Mouse (Mus musculus) intestine, embryonic 16.5 days (tissue): ENCODE data around the gene 1700061G19Rik. TPM values are rescaled to one million over a fixed set of nuclear protein-coding genes. Genes with fewer than 3 reads are reported as not detected.

ENCODE experiments used
- ATAC-seq: fragments of 200-750 bp; cut with Nextera tagmentation; 2 replicates; pipeline ENCODE4 v1.8.0; 2017; ENCODE audit warnings: moderate TSS enrichment, moderate library complexity
- H3K27ac ChIP-seq: fragments of 300-500 bp; sonication (generic); 2 replicates; pipeline ENCODE4 v1.5.1; 2014; ENCODE audit warnings: mild to moderate bottlenecking, low read length
- H3K27me3 ChIP-seq: fragments of 300-500 bp; sonication (generic); replicated peaks from 2 replicates; pipeline ENCODE4 v1.6.1; 2014; ENCODE audit warnings: low read length, control low read depth, mixed read lengths; ENCODE audit not compliant: control insufficient read depth, insufficient read depth
- H3K36me3 ChIP-seq: fragments of 300-500 bp; sonication (generic); 2 replicates; pipeline ENCODE4 v1.6.1; 2014; ENCODE audit warnings: low read length, control low read depth; ENCODE audit not compliant: control insufficient read depth, insufficient read depth
- H3K4me1 ChIP-seq: fragments of 300-500 bp; sonication (generic); 2 replicates; pipeline ENCODE4 v1.6.1; 2014; ENCODE audit warnings: low read length, control low read depth, mixed read lengths; ENCODE audit not compliant: control insufficient read depth, insufficient read depth
- H3K4me2 ChIP-seq: fragments of 300-500 bp; sonication (generic); 2 replicates; pipeline ENCODE4 v1.6.1; 2014; ENCODE audit warnings: low read depth, low read length, control low read depth
- H3K4me3 ChIP-seq: fragments of 300-500 bp; sonication (generic); 2 replicates; pipeline ENCODE4 v1.5.1; 2014; ENCODE audit warnings: mild to moderate bottlenecking, low read length
- H3K9ac ChIP-seq: fragments of 300-500 bp; sonication (generic); 2 replicates; pipeline ENCODE4 v1.6.1; 2014; ENCODE audit warnings: low read depth, low read length
- H3K9me3 ChIP-seq: fragments of 300-500 bp; sonication (generic); 2 replicates; pipeline ENCODE4 v1.6.1; 2016; ENCODE audit warnings: low read length, control low read depth; ENCODE audit not compliant: control insufficient read depth
- WGBS: fragments of 180-500 bp; shearing (Covaris S2); extraction: QIAGEN DNeasy Blood & Tissue Kit; methylation state at CpG from one replicate; pipeline ENCODE4 v1.1.7; 2014; 5-methylcytosine and 5-hydroxymethylcytosine counted together
- polyA plus RNA-seq: library from polyadenylated mRNA; unstranded; fragments of >200 nt; fragmentation: Nextera tagmentation; extraction: Ambion mirVana; gene quantifications from 2 replicates; pipeline ENCODE4 v1.2.1, GENCODE M21; 2015

The 1700061G19Rik gene
- 0.12 and 0.17 TPM in 2 replicates for polyA plus RNA-seq

DNA sequence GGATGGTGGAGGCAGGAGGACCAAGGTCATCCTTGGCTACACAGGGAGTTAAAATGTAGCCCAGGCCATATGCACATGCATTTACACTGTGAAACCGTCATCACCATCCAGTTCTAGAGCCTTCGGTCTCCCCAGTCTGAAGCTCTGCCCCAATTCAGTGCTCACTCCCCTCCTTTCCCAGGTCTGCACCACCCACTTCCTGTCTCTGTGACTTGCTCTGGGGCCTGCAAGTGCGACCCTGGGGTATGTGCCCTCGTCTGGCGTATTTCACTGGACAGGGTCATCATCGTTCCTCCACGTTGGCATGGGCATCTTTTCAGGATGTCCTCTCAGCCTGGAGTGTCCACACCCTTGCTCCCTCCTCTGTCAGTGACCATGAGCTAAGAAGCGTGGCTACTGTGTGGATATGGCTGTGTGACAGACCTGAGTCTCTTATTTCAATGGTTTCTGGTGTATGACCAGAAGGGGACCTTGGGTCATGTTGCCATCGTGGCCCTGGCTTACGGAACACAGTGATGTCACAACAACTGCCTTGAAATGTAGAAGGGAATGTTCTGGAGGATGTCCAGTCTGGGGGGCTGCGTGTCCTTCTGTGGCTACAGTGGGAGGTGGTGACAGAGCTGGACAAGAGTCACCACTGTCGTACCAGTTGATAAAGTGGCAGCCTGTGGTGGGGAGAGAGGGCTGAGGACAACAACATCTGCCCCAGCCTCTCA is at the start of gene 1700061G19Rik:
Gene 1700061G19Rik, plus strand, starts transcription at position 542 of the 716 bp plus-strand sequence.
- H3K4me1 ChIP-seq: no peaks in the 10 kb centered on the region
- H3K36me3 ChIP-seq: no peaks in the 10 kb centered on the region
- H3K27me3 ChIP-seq: no peaks in the 10 kb centered on the region
- no peak within 1 kb of the TSS for H3K4me3 ChIP-seq
- ATAC-seq: no peak
- 78% methylated on average over 12 of the region's 12 CpGs for WGBS
- no peak within 1 kb of the TSS for H3K27ac ChIP-seq
- no peaks in the 10 kb centered on the region for H3K9me3 ChIP-seq
- no peak within 1 kb of the TSS for H3K9ac ChIP-seq
- no peak within 1 kb of the TSS for H3K4me2 ChIP-seq

DNA sequence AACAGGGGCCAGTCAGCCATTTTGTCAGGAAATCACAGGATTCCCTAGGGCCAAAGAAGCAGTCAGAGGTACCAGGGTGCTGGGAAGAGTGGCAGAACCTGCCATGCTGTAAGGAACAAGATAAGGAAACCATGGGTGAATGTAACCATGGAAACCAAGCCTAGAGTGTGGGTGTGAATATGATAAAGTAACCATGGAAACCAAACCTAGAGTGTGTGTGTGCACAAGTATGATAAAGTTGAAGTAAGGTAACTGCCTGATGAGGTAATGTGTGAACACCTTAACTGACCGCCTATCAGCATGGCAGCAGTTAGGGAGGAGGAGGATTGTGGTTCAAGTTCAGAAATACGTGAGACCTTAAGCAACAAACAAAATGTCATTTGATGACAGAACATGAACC is 48.6 kb upstream of the 1700061G19Rik start:
- ATAC-seq: peak; percentile 12; the same call in 1 of the 2 replicates
- H3K9ac ChIP-seq: no peak overlapping the region
- H3K36me3 ChIP-seq: no peaks in the 10 kb centered on the region
- H3K4me1 ChIP-seq: peaks cover 8% of the 10 kb centered on the region
- no peaks in the 10 kb centered on the region for H3K9me3 ChIP-seq
- no peak overlapping the region for H3K27ac ChIP-seq
- no peak overlapping the region for H3K4me3 ChIP-seq
- 65% methylated on average over 2 of the region's 2 CpGs for WGBS
- peaks cover 2% of the 10 kb centered on the region; the same call in 1 of the 2 replicates for H3K27me3 ChIP-seq
- no peak overlapping the region for H3K4me2 ChIP-seq

DNA sequence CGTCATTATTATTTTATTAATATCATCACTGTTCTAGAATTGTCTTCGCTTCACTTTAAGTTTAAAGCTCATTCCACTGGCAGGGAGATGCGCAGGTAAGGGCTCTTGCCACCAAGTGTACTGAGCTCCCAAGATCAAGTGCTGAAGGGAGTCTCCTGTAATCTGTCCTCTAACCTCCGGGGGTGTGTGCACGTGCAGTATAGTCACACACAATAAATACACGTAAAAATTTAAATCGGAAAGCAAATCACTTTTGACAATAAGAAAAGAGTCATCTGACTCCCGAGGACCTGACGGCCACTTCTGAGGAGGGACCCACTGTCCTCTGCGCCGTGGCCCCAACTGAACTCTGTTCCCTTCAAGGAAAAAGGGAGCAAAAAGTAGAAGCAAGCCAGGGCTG is 46.1 kb upstream of the 1700061G19Rik start:
- no peak for ATAC-seq
- peak overlapping the region; percentile 67; the same call in 1 of the 2 replicates for H3K9ac ChIP-seq
- 35% methylated on average over 11 of the region's 11 CpGs for WGBS

DNA sequence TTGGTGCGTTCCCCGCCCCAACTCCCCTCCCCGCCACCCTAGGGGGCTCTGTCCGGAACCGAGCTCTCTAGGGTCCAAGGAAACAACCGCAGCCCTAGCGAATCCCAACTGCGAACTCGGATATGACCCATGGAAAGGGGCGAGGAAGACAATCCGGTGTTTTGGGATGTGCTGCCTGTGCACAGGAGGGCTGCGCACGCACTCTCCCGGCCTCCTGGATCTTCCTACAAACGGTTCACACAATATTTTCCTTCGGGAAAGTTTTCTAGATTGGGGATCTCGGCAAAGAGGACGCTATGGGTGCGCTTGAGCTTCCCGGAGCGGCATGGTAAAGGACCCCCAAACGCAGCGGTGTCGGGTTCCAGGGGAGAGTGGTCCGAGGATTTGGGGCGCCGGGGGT is 45.5 kb upstream of the 1700061G19Rik start:
- peak overlapping the region; percentile 94 for H3K4me2 ChIP-seq
- ATAC-seq: no peak
- WGBS: 2% methylated on average over 27 of the region's 27 CpGs

More for the DNA sequence above, 46.1 kb upstream of the 1700061G19Rik start:
- H3K4me3 ChIP-seq: peak overlapping the region; percentile 75; the same call in 1 of the 2 replicates
- H3K9me3 ChIP-seq: no peaks in the 10 kb centered on the region
- peaks cover 8% of the 10 kb centered on the region for H3K4me1 ChIP-seq
- H3K27ac ChIP-seq: no peak overlapping the region
- H3K36me3 ChIP-seq: no peaks in the 10 kb centered on the region
- peak overlapping the region; percentile 94 for H3K4me2 ChIP-seq
- peaks cover 2% of the 10 kb centered on the region; the same call in 1 of the 2 replicates for H3K27me3 ChIP-seq

DNA sequence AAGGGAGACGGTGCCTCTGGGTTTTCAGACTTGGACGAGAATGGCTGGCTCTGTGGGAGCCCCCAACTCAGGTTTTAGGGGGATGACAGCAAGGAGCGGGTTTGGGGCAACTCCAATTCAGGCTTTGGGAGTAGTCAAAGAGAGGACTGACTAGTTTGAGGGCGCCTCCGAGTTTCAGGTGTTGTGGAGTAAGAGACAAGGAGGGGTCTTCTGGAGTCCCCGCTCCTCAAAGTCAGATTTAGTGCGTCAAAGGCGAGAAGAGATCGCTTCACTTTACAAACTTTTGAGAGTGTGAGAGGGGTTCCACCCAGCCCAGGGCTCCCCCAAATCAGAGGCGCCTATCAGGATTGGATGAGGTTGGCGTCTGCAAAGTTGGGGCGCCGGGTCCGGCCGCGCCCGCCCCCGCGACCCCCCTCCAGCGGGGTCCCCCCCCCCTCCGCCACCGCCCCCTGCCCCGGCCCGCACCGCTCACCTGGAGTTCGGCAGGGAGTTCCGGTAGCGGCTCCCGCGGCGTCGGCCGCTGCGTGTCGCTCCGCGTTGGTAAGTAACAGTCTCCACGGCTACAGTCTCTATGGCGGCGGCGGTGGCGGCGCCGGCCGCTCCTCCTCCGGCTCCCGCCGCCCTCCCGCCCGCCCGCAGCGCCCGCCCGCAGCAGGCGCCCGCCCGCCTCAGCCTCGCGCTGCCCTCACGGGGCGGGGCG is 44.7 kb upstream of the 1700061G19Rik start, which contains the start of gene Rfx2:
Gene Rfx2, minus strand, starts transcription at position 603 of the 700 bp plus-strand sequence.
- peak within 1 kb of the TSS; percentile 67 for H3K9ac ChIP-seq
- no peak for ATAC-seq
- no peaks in the 10 kb centered on the region for H3K36me3 ChIP-seq
- H3K9me3 ChIP-seq: no peaks in the 10 kb centered on the region
- H3K27ac ChIP-seq: no peak within 1 kb of the TSS
- H3K4me1 ChIP-seq: peaks cover 8% of the 10 kb centered on the region
- peaks cover 2% of the 10 kb centered on the region; the same call in 1 of the 2 replicates for H3K27me3 ChIP-seq
- H3K4me3 ChIP-seq: peak within 1 kb of the TSS; percentile 75
- under 1% methylated on average over 38 of the region's 62 CpGs for WGBS
- peak within 1 kb of the TSS; percentile 94 for H3K4me2 ChIP-seq

More for the DNA sequence above, 45.5 kb upstream of the 1700061G19Rik start:
- Histone ChIP-seq H3K4me1 (peaks cover 8% of the 10 kb centered on the region), H3K9me3 (no peaks in the 10 kb centered on the region), H3K4me3 (peak overlapping the region; percentile 75), H3K9ac (peak overlapping the region; percentile 67), H3K27ac (no peak overlapping the region), H3K27me3 (peaks cover 2% of the 10 kb centered on the region; the same call in 1 of the 2 replicates), H3K36me3 (no peaks in the 10 kb centered on the region)

- H3K27me3 ChIP-seq: peaks cover 2% of the 10 kb centered on the region; the same call in 1 of the 2 replicates
- peaks cover 8% of the 10 kb centered on the region for H3K4me1 ChIP-seq
- H3K27ac ChIP-seq: no peak overlapping the region
- peak; percentile 98 for ATAC-seq
- H3K9me3 ChIP-seq: no peaks in the 10 kb centered on the region
- H3K9ac ChIP-seq: peak overlapping the region; percentile 67
- H3K4me2 ChIP-seq: peak overlapping the region; percentile 65
- H3K36me3 ChIP-seq: no peaks in the 10 kb centered on the region
- WGBS: under 1% methylated on average over 37 of the region's 42 CpGs
- H3K4me3 ChIP-seq: peak overlapping the region; percentile 75
Observed at GRCm38 (mm10) chr17:56831111-56831816, 44.0 kb upstream of the 1700061G19Rik start.

- Histone ChIP-seq H3K27ac (no peak overlapping the region), H3K27me3 (peaks cover 2% of the 10 kb centered on the region; the same call in 1 of the 2 replicates), H3K4me2 (no peak overlapping the region), H3K4me3 (no peak overlapping the region), H3K36me3 (no peaks in the 10 kb centered on the region), H3K4me1 (peaks cover 8% of the 10 kb centered on the region), H3K9me3 (no peaks in the 10 kb centered on the region), H3K9ac (no peak overlapping the region)
- WGBS: 87% methylated on average over 1 of the region's 1 CpGs
- no peak for ATAC-seq
Observed at GRCm38 (mm10) chr17:56832918-56833317, 42.4 kb upstream of the 1700061G19Rik start.

GRCm38 (mm10) chr17:56833381-56833780 is 41.9 kb upstream of the 1700061G19Rik start:
- H3K4me1 ChIP-seq: peaks cover 8% of the 10 kb centered on the region
- ATAC-seq: no peak
- H3K4me3 ChIP-seq: no peak overlapping the region
- no peaks in the 10 kb centered on the region for H3K36me3 ChIP-seq
- no peak overlapping the region for H3K9ac ChIP-seq
- no peak overlapping the region for H3K27ac ChIP-seq
- WGBS: 92% methylated on average over 1 of the region's 1 CpGs
- H3K9me3 ChIP-seq: no peaks in the 10 kb centered on the region
- peaks cover 2% of the 10 kb centered on the region; the same call in 1 of the 2 replicates for H3K27me3 ChIP-seq
- H3K4me2 ChIP-seq: no peak overlapping the region

DNA sequence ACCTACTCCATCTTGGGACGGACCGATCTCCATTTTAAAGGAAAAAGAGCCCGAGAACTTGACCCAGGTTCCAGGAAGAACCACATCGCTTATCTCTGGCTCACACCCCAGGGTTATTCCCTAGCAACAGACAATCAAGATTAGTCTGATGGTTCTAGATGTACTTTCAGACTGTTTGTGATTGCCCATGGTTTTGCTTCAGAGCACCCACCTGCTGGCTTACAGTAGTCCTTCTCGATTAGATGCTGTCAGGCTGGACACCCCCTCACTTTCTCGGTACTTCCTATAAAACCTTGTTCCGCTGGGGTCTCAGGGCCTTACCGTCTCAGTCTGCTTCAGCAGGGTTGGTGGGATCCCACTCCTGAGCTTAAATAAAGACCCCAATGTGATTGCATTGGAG is 38.9 kb upstream of the 1700061G19Rik start:
- 93% methylated on average over 8 of the region's 8 CpGs for WGBS
- ATAC-seq: no peak
- Histone ChIP-seq H3K4me2 (no peak overlapping the region), H3K9me3 (no peaks in the 10 kb centered on the region), H3K27me3 (no peaks in the 10 kb centered on the region), H3K4me1 (no peaks in the 10 kb centered on the region), H3K4me3 (no peak overlapping the region), H3K36me3 (no peaks in the 10 kb centered on the region), H3K27ac (no peak overlapping the region), H3K9ac (no peak overlapping the region)
